Mouse (Mus musculus): ENCODE data around the gene Col20a1.
A peak's percentile ranks its signal among the peaks of the same experiment; 100 is the strongest.

GRCm38 (mm10) chr2:180967010-180967763, 19.1 kb upstream of the Col20a1 start, which contains the start of gene Arfgap1:
- peak; percentile 77 for TF ChIP-seq POLR2A (IDR thresholded peaks at IDR 0.05; ENCODE audit: extremely low read depth, insufficient read depth, low read length)
- TF ChIP-seq CTCF (IDR thresholded peaks at IDR 0.05; ENCODE audit: low read depth, low read length): no peak

Data from liver, adult 2 months (tissue).